Mouse (Mus musculus) E14TG2a.4 (cell line): ENCODE results near the gene Sucla2.

Experiments
- CTCF ChIP-seq: conservative IDR thresholded peaks from 2 replicates; pipeline ENCODE4 v1.5.1; 2014; ENCODE audit warnings: low read length
- POU5F1 ChIP-seq: IDR thresholded peaks from 2 replicates; pipeline ENCODE4 v1.6.1; 2014; ENCODE audit warnings: low read length, borderline replicate concordance

- TF ChIP-seq CTCF (no peak), POU5F1 (no peak)
Measured at GRCm38 (mm10) chr14:73553122-73553696, 28.1 kb downstream of the Sucla2 start.
